Mouse (Mus musculus): ENCODE results near the gene Tmem131. TPM values are rescaled to one million over a fixed set of nuclear protein-coding genes. Genes with fewer than 3 reads are reported as not detected.

The Tmem131 gene
- total and polyA plus RNA-seq, 3 experiments: 9.7 to 39.9 (median 11.5) TPM

GRCm38 (mm10) chr1:36861775-36862174 is 81.7 kb downstream of the Tmem131 start:
- H3K36me3 ChIP-seq (replicated peaks in 1 of 2; ENCODE audit: control insufficient read depth in 1 of 2, insufficient read depth in 1 of 2, low read length in 1 of 2): peaks cover 0 to 44% of the 10 kb centered on the region in 2 experiments
- no peak overlapping the region for H3K4me2 ChIP-seq (ENCODE audit: insufficient read depth, low read depth, poor library complexity, severe bottlenecking)
- dilution Hi-C loops (cut with MboI; ENCODE audit: extremely low pct_ligation_motif_present, extremely low pct_unique_long_range_greater_than_20kb, low sequenced_read_pairs) (no loop called here), in situ Hi-C loops (cut with MboI; ENCODE audit: low pct_ligation_motif_present, low pct_unique_long_range_greater_than_20kb, low sequenced_read_pairs) (no loop called here)
- no peaks in the 10 kb centered on the region for H3K9me3 ChIP-seq (replicated peaks; ENCODE audit: low read length)
- H3K9ac ChIP-seq (ENCODE audit: insufficient read depth, low read depth): no peak overlapping the region
- 0 out of 4 replicates have a peak, but pooled peaks cover 0 to 2% of the 10 kb centered on the region in 2 experiments for H3K4me1 ChIP-seq (ENCODE audit: control insufficient read depth in 1 of 2, insufficient read depth in 2 of 2)
- H3K4me3 ChIP-seq (replicated peaks in 1 of 3; ENCODE audit: low read depth in 2 of 3, low read length in 2 of 3, poor library complexity in 1 of 3): no peak overlapping the region
- TF ChIP-seq MEF2A (IDR thresholded peaks at IDR 0.05; ENCODE audit: borderline replicate concordance, low read depth, low read length) (no peak), ZNF384 (IDR thresholded peaks at IDR 0.05; ENCODE audit: low read depth, low read length) (no peak), USF2 (conservative IDR thresholded peaks at IDR 0.05; ENCODE audit: low read depth, low read length) (no peak), CHD1 (IDR thresholded peaks at IDR 0.05; ENCODE audit: low read depth, low read length) (no peak), PAX5 (IDR thresholded peaks at IDR 0.05; ENCODE audit: low read length) (no peak), E2F4 (IDR thresholded peaks at IDR 0.05; ENCODE audit: insufficient replicate concordance, low read depth, low read length) (no peak), NRF1 (IDR thresholded peaks at IDR 0.05; ENCODE audit: low read depth, low read length) (no peak), ZMIZ1 (IDR thresholded peaks at IDR 0.05; ENCODE audit: low read depth, low read length) (no peak), SIN3A (IDR thresholded peaks at IDR 0.05; ENCODE audit: low read length) (no peak), IRF4 (IDR thresholded peaks at IDR 0.05; ENCODE audit: low read depth, low read length) (no peak), RCOR1 (conservative IDR thresholded peaks at IDR 0.05; ENCODE audit: low read depth, low read length) (no peak), USF1 (IDR thresholded peaks at IDR 0.05; ENCODE audit: low read depth, low read length) (no peak)
- no peak for DNase-seq (ENCODE audit: extremely low read depth)
- H3K79me2 ChIP-seq (replicated peaks; ENCODE audit: control insufficient read depth, extremely low read depth, insufficient read depth, poor library complexity, severe bottlenecking): no peaks in the 10 kb centered on the region
- no peak overlapping the region for H3K27ac ChIP-seq (ENCODE audit: insufficient read depth, low read depth)
- no peaks in the 10 kb centered on the region for H3K27me3 ChIP-seq (replicated peaks)

GRCm38 (mm10) chr1:36860876-36861275 is 82.6 kb downstream of the Tmem131 start:
- no peak for TF ChIP-seq RAD21 (IDR thresholded peaks at IDR 0.05; ENCODE audit: low read depth, low read length)
- TF ChIP-seq UBTF (IDR thresholded peaks at IDR 0.05; ENCODE audit: low read depth, low read length): no peak
- no peak for TF ChIP-seq ELF1 (IDR thresholded peaks at IDR 0.05; ENCODE audit: low read depth, low read length)
- TF ChIP-seq IRF4 (IDR thresholded peaks at IDR 0.05; ENCODE audit: low read depth, low read length): no peak
- TF ChIP-seq USF1 (IDR thresholded peaks at IDR 0.05; ENCODE audit: low read depth, low read length): no peak
- no peak for TF ChIP-seq NELFE (IDR thresholded peaks at IDR 0.05; ENCODE audit: low read depth, low read length)
- no peak for TF ChIP-seq POLR2A (IDR thresholded peaks at IDR 0.05; ENCODE audit: low read depth, low read length)
- no peak for TF ChIP-seq MAFK (IDR thresholded peaks at IDR 0.05; ENCODE audit: insufficient replicate concordance, low read length)
- TF ChIP-seq CTCF (conservative IDR thresholded peaks at IDR 0.05 in 1 of 2, IDR thresholded peaks at IDR 0.05 in 1 of 2; ENCODE audit: low read depth in 2 of 2, low read length in 2 of 2): no peak
- no peak for TF ChIP-seq MYC (IDR thresholded peaks at IDR 0.05; ENCODE audit: low read depth, low read length)
- no peak for TF ChIP-seq JUN (IDR thresholded peaks at IDR 0.05; ENCODE audit: insufficient read depth, low read depth, low read length)
- TF ChIP-seq ETS1 (conservative IDR thresholded peaks at IDR 0.05; ENCODE audit: low read depth, low read length): no peak
- no peak for TF ChIP-seq CHD2 (IDR thresholded peaks at IDR 0.05; ENCODE audit: low read length)
- no peak for TF ChIP-seq EP300 (IDR thresholded peaks at IDR 0.05; ENCODE audit: low read length)
- TF ChIP-seq NRF1 (IDR thresholded peaks at IDR 0.05; ENCODE audit: low read depth, low read length): no peak
- no peak for TF ChIP-seq SMC3 (IDR thresholded peaks at IDR 0.05; ENCODE audit: low read depth, low read length)
- no peak for TF ChIP-seq SIN3A (IDR thresholded peaks at IDR 0.05; ENCODE audit: low read length)
- no peak for TF ChIP-seq TCF12 (IDR thresholded peaks at IDR 0.05; ENCODE audit: low read depth, low read length)
- TF ChIP-seq ZC3H11A (IDR thresholded peaks at IDR 0.05; ENCODE audit: low read depth, low read length): no peak
- no peak overlapping the region for H3K27ac ChIP-seq (ENCODE audit: insufficient read depth, low read depth)
- dilution Hi-C loops (cut with MboI; ENCODE audit: extremely low pct_ligation_motif_present, extremely low pct_unique_long_range_greater_than_20kb, low sequenced_read_pairs) (no loop called here), in situ Hi-C loops (cut with MboI; ENCODE audit: low pct_ligation_motif_present, low pct_unique_long_range_greater_than_20kb, low sequenced_read_pairs) (no loop called here)
- H3K4me2 ChIP-seq (ENCODE audit: insufficient read depth, low read depth, poor library complexity, severe bottlenecking): no peak overlapping the region
- H3K9ac ChIP-seq (ENCODE audit: insufficient read depth, low read depth): no peak overlapping the region
- H3K4me3 ChIP-seq (replicated peaks in 1 of 3; ENCODE audit: low read depth in 2 of 3, low read length in 2 of 3, poor library complexity in 1 of 3): no peak overlapping the region
- H3K27me3 ChIP-seq (replicated peaks): no peaks in the 10 kb centered on the region
- H3K4me1 ChIP-seq (ENCODE audit: control insufficient read depth in 1 of 2, insufficient read depth in 2 of 2): peaks cover 0 to 3% of the 10 kb centered on the region in 2 experiments; a peak in 1 of 4 replicates
- no peaks in the 10 kb centered on the region for H3K9me3 ChIP-seq (replicated peaks; ENCODE audit: low read length)
- peaks cover 0 to 45% of the 10 kb centered on the region in 2 experiments for H3K36me3 ChIP-seq (replicated peaks in 1 of 2; ENCODE audit: control insufficient read depth in 1 of 2, insufficient read depth in 1 of 2, low read length in 1 of 2)
- DNase-seq (ENCODE audit: extremely low read depth): no peak
- H3K79me2 ChIP-seq (replicated peaks; ENCODE audit: control insufficient read depth, extremely low read depth, insufficient read depth, poor library complexity, severe bottlenecking): no peaks in the 10 kb centered on the region

Measured in CH12.LX (cell line).